Mouse (Mus musculus) lung, postnatal 0 days (tissue): ENCODE measurements around the gene Arhgap15. TPM values are rescaled to one million over a fixed set of nuclear protein-coding genes. Genes with fewer than 3 reads are reported as not detected.
"Not testable (repeated sequence)": the region's sequence is repeated elsewhere in the genome, so short reads cannot be mapped to it uniquely, and the experiment has no call there.

ENCODE experiments used
- ATAC-seq: fragments of 200-750 bp; cut with Nextera tagmentation; 2 replicates; pipeline ENCODE4 v1.8.0; 2017; ENCODE audit warnings: moderate library complexity
- DNase-seq: peaks from one replicate; pipeline ENCODE4 v3.0.0-alpha.2; 2016; ENCODE audit warnings: low spot score
- H3K27ac ChIP-seq: fragments of 300-500 bp; sonication (generic); 2 replicates; pipeline ENCODE4 v1.5.1; 2014; ENCODE audit warnings: antibody characterized with exemption, mild to moderate bottlenecking, low read length, mixed read lengths
- H3K27me3 ChIP-seq: fragments of 300-500 bp; sonication (generic); replicated peaks from 2 replicates; pipeline ENCODE4 v1.6.1; 2014; ENCODE audit warnings: low read length, mixed read lengths; ENCODE audit not compliant: insufficient read depth
- H3K36me3 ChIP-seq: fragments of 300-500 bp; sonication (generic); 2 replicates; pipeline ENCODE4 v1.6.1; 2014; ENCODE audit warnings: low read length, mixed read lengths; ENCODE audit not compliant: insufficient read depth
- H3K4me1 ChIP-seq: fragments of 300-500 bp; sonication (generic); 2 replicates; pipeline ENCODE4 v1.6.1; 2014; ENCODE audit warnings: antibody characterized with exemption, low read depth, low read length, mixed read lengths; ENCODE audit not compliant: insufficient read depth
- H3K4me2 ChIP-seq: fragments of 300-500 bp; sonication (generic); replicated peaks from 2 replicates; pipeline ENCODE4 v1.6.1; 2014; ENCODE audit warnings: low read depth, mild to moderate bottlenecking, low read length, moderate library complexity, mixed read lengths
- H3K4me3 ChIP-seq: fragments of 300-500 bp; sonication (generic); 2 replicates; pipeline ENCODE4 v1.5.1; 2014; ENCODE audit warnings: low read depth, low read length
- H3K9ac ChIP-seq: fragments of 300-500 bp; sonication (generic); replicated peaks from 2 replicates; pipeline ENCODE4 v1.6.1; 2014; ENCODE audit warnings: low read depth, mild to moderate bottlenecking
- H3K9me3 ChIP-seq: fragments of 300-500 bp; sonication (generic); 2 replicates; pipeline ENCODE4 v1.6.1; 2016; ENCODE audit warnings: low read length, mixed read lengths
- CTCF ChIP-seq: IDR thresholded peaks from 2 replicates; pipeline ENCODE4 v1.5.1; 2016; ENCODE audit warnings: antibody characterized with exemption, mild to moderate bottlenecking
- EP300 ChIP-seq: IDR thresholded peaks from 2 replicates; pipeline ENCODE4 v1.6.1; 2016; ENCODE audit warnings: antibody characterized with exemption, mild to moderate bottlenecking, control low read depth
- WGBS: fragments of 180-500 bp; shearing (Covaris S2); extraction: QIAGEN DNeasy Blood & Tissue Kit; methylation state at CpG from one replicate; pipeline ENCODE4 v1.1.7; 2014; 5-methylcytosine and 5-hydroxymethylcytosine counted together
- polyA plus RNA-seq: library from polyadenylated mRNA; unstranded; fragments of >200 nt; fragmentation: Nextera tagmentation; extraction: Ambion mirVana; gene quantifications from 2 replicates; pipeline ENCODE4 v1.2.1, GENCODE M21; 2015

Gene Arhgap15
- polyA plus RNA-seq, 1 experiment from 2014 or later = 1.5 TPM

DNA sequence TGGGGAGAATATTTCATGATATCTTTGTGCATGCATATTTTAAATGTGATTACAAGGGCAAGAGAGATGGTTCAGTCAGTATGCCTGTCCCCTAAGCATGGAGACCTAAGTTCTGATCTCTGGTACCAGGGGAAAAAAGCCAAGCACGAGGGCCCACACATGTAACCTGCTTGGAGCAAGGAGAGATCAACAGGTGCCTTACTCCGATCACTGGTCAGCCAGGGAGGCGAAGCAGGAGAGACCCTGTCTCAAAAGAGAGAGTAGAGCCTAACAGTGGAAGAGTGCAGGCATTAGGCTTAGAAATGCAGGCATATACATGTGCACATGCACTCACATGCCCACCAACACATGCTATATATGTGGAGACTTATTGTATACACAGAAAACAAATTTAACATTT, 19.8 kb upstream of the Arhgap15 start:
- ATAC-seq (no peak), DNase-seq (no peak)
- Histone ChIP-seq H3K4me1 (no peaks in the 10 kb centered on the region), H3K27ac (no peak overlapping the region), H3K36me3 (no peaks in the 10 kb centered on the region), H3K4me3 (no peak overlapping the region), H3K27me3 (no peaks in the 10 kb centered on the region), H3K9ac (no peak overlapping the region), H3K9me3 (no peaks in the 10 kb centered on the region), H3K4me2 (no peak overlapping the region)
- 91% methylated on average over 3 of the region's 3 CpGs for WGBS
- TF ChIP-seq CTCF (no peak), EP300 (no peak)

DNA sequence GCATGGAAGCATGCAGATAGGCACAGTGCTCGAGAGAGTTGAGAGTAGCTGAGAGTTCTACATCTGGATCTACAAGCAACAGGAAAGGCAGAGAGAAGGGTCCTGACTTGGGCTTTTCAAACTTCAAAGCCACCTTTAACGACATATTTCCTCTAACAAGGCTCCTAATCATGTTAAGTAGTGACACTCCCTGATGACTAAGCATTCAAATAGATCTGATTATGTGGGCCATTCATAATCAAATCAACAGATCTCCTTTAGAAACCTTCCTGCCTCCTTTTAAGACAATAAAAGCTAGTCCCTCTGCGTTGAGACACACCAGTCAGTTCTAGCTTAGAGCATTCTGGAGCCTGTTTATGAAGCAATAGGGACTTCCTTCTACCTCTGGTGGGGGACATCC, 16.2 kb upstream of the Arhgap15 start:
- no peak for DNase-seq
- Histone ChIP-seq H3K9ac (no peak overlapping the region), H3K9me3 (no peaks in the 10 kb centered on the region), H3K4me3 (no peak overlapping the region), H3K27ac (no peak overlapping the region), H3K4me1 (no peaks in the 10 kb centered on the region), H3K36me3 (no peaks in the 10 kb centered on the region), H3K27me3 (no peaks in the 10 kb centered on the region), H3K4me2 (no peak overlapping the region)
- no peak for ATAC-seq
- WGBS = 45% methylated on average over 3 of the region's 3 CpGs
- TF ChIP-seq CTCF (no peak), EP300 (no peak)

DNA sequence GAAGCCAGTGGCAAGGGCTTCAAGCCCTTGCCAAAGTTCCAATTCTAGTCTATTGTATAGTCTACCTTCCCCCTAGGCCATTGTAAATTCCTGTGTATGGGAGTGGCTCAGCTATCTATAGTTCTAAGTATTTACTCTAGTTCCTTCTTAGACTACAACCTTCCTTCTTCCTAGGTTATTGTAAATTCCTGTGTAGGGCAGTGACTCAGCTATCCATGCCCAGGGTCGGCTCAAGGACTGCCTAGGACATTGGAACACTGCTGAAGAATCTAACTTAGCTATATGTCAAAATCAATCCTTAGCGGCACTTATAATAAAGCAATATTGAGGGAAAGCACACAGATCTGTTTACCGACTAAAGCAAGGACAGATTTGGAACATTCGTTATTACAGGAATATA, 13.6 kb upstream of the Arhgap15 start:
- H3K4me2 ChIP-seq, H3K4me3 ChIP-seq, H3K36me3 ChIP-seq, H3K9ac ChIP-seq, H3K9me3 ChIP-seq, H3K27ac ChIP-seq, DNase-seq, H3K27me3 ChIP-seq, ATAC-seq, H3K4me1 ChIP-seq: not testable (repeated sequence)
- 69% methylated on average over 4 of the region's 4 CpGs for WGBS

DNA sequence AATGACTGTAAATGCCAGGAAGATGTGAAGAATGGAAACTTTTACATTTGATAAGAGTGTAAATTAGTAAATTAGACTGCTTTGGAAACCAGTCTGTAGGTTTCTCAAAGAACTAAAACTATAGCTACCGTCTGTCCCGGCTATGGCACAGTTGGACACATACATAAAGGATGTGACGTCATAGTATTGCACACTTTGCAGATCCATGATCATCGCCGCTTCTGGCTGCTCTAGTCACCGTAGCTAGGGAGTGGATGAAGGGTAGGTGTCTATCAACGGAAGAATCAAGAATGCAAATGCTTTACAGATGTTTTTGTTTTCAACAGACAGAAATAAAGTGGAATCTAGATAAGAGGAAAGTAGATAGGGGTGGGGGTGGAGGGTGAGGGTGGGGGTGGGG, 11.1 kb upstream of the Arhgap15 start:
- 82% methylated on average over 7 of the region's 7 CpGs for whole genome bisulfite sequencing
- Histone ChIP-seq H3K4me3 (no peak overlapping the region), H3K4me2 (no peak overlapping the region), H3K27ac (no peak overlapping the region), H3K36me3 (no peaks in the 10 kb centered on the region), H3K9ac (no peak overlapping the region), H3K27me3 (no peaks in the 10 kb centered on the region), H3K4me1 (no peaks in the 10 kb centered on the region), H3K9me3 (no peaks in the 10 kb centered on the region)
- TF ChIP-seq CTCF (no peak), EP300 (no peak)
- DNase-seq (no peak), ATAC-seq (no peak)

DNA sequence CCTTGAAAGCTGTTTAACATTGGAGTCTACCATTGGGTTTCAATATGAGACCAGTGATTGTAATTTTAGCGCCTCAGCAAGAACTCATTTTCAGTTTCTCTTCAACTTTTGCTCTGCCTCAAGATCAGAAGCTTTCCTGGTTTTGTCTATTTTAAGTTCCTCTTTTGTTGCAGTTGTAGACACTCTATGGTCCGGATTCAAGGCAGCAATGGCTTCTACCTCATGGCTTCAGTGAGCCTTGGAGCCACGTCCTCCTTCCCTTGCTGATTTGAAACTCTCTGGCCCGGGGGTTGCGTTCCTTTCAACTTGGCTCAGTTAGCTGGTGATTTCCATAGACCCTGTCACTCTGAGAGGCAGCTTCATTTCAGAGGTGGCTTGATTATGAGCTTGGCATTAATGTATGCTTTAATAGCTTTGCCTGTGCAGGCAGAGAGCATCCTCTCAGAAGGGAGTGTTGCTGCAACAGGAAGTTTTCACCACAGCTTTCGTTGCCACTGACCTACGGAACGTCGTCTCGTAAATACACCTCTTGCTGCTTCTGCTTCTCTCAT, 10.0 kb upstream of the Arhgap15 start:
- Histone ChIP-seq H3K4me1 (no peaks in the 10 kb centered on the region), H3K36me3 (no peaks in the 10 kb centered on the region), H3K4me3 (no peak overlapping the region), H3K27ac (no peak overlapping the region), H3K27me3 (no peaks in the 10 kb centered on the region), H3K9ac (no peak overlapping the region), H3K9me3 (no peaks in the 10 kb centered on the region), H3K4me2 (no peak overlapping the region)
- ATAC-seq (no peak), DNase-seq (no peak)
- no peak for TF ChIP-seq EP300
- no peak for TF ChIP-seq CTCF
- 81% methylated on average over 10 of the region's 10 CpGs for WGBS

DNA sequence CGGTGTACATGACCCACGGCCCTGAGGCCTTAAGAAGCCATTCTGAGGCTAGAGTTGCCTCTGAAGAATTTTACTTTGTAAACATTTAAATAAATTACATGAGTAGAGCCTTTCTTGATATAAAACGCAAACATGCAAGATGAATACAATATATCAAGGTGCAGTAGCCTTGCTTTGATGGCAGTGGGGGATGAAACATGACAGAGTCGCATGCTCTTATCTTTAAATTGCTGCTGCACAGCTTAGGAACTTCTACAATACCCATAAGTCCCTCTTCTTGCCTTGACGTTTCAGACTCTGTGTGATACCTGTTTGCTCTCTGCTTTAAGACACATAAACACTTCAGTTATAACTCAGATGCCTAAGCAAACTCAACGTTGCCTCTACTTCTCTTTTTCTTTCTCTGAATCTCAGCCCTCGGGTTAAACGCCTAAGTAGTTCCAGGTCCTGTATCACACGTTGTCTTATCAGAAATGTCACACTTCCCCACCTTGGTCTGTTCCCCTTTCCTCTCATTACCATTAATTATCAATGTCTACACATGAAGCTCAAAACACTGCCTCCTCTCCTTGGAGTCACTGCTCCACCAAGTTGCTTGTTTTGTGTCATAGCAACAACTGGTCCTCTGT, 9.3 kb upstream of the Arhgap15 start:
- H3K9ac ChIP-seq = no peak overlapping the region
- no peaks in the 10 kb centered on the region for H3K4me1 ChIP-seq
- H3K36me3 ChIP-seq = no peaks in the 10 kb centered on the region
- H3K27me3 ChIP-seq = no peaks in the 10 kb centered on the region
- no peak overlapping the region for H3K27ac ChIP-seq
- 63% methylated on average over 9 of the region's 9 CpGs for WGBS
- H3K9me3 ChIP-seq = no peaks in the 10 kb centered on the region
- no peak overlapping the region for H3K4me2 ChIP-seq
- TF ChIP-seq CTCF (no peak), EP300 (no peak)
- DNase-seq (no peak), ATAC-seq (no peak)
- H3K4me3 ChIP-seq = no peak overlapping the region

DNA sequence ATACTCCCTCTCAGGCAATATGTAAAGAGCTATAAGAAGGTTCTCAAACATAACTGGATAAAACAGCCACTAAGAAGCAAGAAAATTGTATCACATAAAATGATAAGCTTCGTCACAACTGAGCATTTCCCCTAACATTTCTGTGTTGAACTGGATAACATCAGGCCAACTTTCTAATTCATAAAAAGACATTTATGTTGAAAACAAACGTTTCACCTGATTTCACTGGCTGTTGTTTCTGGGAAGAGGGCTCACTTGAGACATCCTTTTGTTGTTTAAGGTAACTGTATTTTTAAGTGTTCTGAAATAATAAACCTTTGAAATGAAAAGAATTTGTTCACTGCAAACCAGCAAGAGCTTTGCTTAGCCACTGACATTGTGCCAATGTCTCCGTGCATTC, 697 bp downstream of the Arhgap15 start:
- no peak overlapping the region for H3K4me2 ChIP-seq
- H3K4me3 ChIP-seq = no peak overlapping the region
- DNase-seq (no peak), ATAC-seq (no peak)
- no peak for TF ChIP-seq EP300
- no peak for TF ChIP-seq CTCF
- H3K36me3 ChIP-seq = no peaks in the 10 kb centered on the region
- H3K9ac ChIP-seq = no peak overlapping the region
- H3K27ac ChIP-seq = no peak overlapping the region
- no peaks in the 10 kb centered on the region for H3K27me3 ChIP-seq
- H3K4me1 ChIP-seq = no peaks in the 10 kb centered on the region
- WGBS = 64% methylated on average over 3 of the region's 3 CpGs
- no peaks in the 10 kb centered on the region for H3K9me3 ChIP-seq
